Mouse (Mus musculus) cerebellum, adult 2 months (tissue): ENCODE data around the gene Msh5. TPM values are rescaled to one million over a fixed set of nuclear protein-coding genes. Genes with fewer than 3 reads are reported as not detected.
"Not testable (repeated sequence)": the region's sequence is repeated elsewhere in the genome, so short reads cannot be mapped to it uniquely, and the experiment has no call there.

Experiments
- DNase-seq, 2 experiments: peaks; one replicate each; pipeline ENCODE4 v3.0.0; 2021
- H3K27ac ChIP-seq: fragments of 200-500 bp; 2 replicates; pipeline ENCODE4 v1.5.1; 2012; ENCODE audit warnings: low read length, control low read depth, inconsistent platforms; ENCODE audit not compliant: insufficient read depth
- H3K27me3 ChIP-seq: fragments of 200-500 bp; 2 replicates; pipeline ENCODE4 v1.6.1; 2012; ENCODE audit warnings: inconsistent platforms, mild to moderate bottlenecking, low read length, moderate library complexity; ENCODE audit not compliant: control insufficient read depth, insufficient read depth
- H3K4me1 ChIP-seq: fragments of 200-500 bp; 2 replicates; pipeline ENCODE4 v1.6.1; 2011; ENCODE audit warnings: low read length; ENCODE audit not compliant: control insufficient read depth, insufficient read depth
- H3K4me3 ChIP-seq: fragments of 200-500 bp; replicated peaks from 2 replicates; pipeline ENCODE3; 2011; ENCODE audit warnings: mild to moderate bottlenecking, low read depth, low read length, control low read depth; ENCODE audit not compliant: insufficient read depth
- CTCF ChIP-seq: fragments of 200-500 bp; IDR thresholded peaks from 2 replicates; pipeline ENCODE4 v1.5.1; 2011; ENCODE audit warnings: low read depth, mild to moderate bottlenecking, control low read depth, low read length, moderate library complexity, borderline replicate concordance; ENCODE audit not compliant: insufficient read depth
- POLR2A ChIP-seq: fragments of 200-500 bp; IDR thresholded peaks from 2 replicates; pipeline ENCODE4 v1.6.1; 2011; ENCODE audit warnings: low read length, control low read depth, borderline replicate concordance; ENCODE audit not compliant: insufficient read depth
- WGBS: fragments of 180-500 bp; shearing (Covaris S2); methylation state at CpG from one replicate; pipeline ENCODE4 v1.1.7; 2018; 5-methylcytosine and 5-hydroxymethylcytosine counted together
- polyA plus RNA-seq: library from polyadenylated mRNA; depleted of rRNA; stranded (reverse); fragments of >200 nt; gene quantifications from 2 replicates; pipeline ENCODE4 v1.2.3, GENCODE M21; 2012

Gene Msh5
- polyA plus RNA-seq, 1 experiment: 5.5 TPM

- peaks cover 6% of the 10 kb centered on the region for H3K4me1 ChIP-seq
- WGBS: 85% methylated on average over 15 of the region's 15 CpGs
- DNase-seq: no peak
- H3K27ac ChIP-seq: no peak overlapping the region
- H3K4me3 ChIP-seq: no peak overlapping the region
- TF ChIP-seq POLR2A (no peak), CTCF (no peak)
- no peaks in the 10 kb centered on the region for H3K27me3 ChIP-seq
These were observed 47.8 kb downstream of the Msh5 start for GRCm38 (mm10) chr17:34998526-34999430.

- WGBS: 78% methylated on average over 5 of the region's 5 CpGs
- H3K4me3 ChIP-seq: no peak overlapping the region
- DNase-seq: no peak
- TF ChIP-seq POLR2A (no peak), CTCF (no peak)
- no peaks in the 10 kb centered on the region for H3K4me1 ChIP-seq
- H3K27ac ChIP-seq: no peak overlapping the region
- no peaks in the 10 kb centered on the region for H3K27me3 ChIP-seq
These were observed 49.4 kb downstream of the Msh5 start for GRCm38 (mm10) chr17:34997142-34997483.

GRCm38 (mm10) chr17:34996411-34997141 is 50.0 kb downstream of the Msh5 start:
- H3K27me3 ChIP-seq: no peaks in the 10 kb centered on the region

GRCm38 (mm10) chr17:34995927-34996326 is 50.6 kb downstream of the Msh5 start:
- WGBS: 87% methylated on average over 4 of the region's 4 CpGs
- H3K4me3 ChIP-seq, H3K4me1 ChIP-seq, H3K27me3 ChIP-seq, DNase-seq, H3K27ac ChIP-seq: not testable (repeated sequence)

More at GRCm38 (mm10) chr17:34996411-34997141, 50.0 kb downstream of the Msh5 start:
- TF ChIP-seq CTCF (no peak), POLR2A (no peak)
- WGBS: 84% methylated on average over 13 of the region's 14 CpGs
- Histone ChIP-seq H3K4me1 (no peaks in the 10 kb centered on the region), H3K27ac (no peak overlapping the region), H3K4me3 (no peak overlapping the region)
- DNase-seq: no peak

GRCm38 (mm10) chr17:34995192-34995591 is 51.4 kb downstream of the Msh5 start:
- DNase-seq, H3K27me3 ChIP-seq, H3K27ac ChIP-seq, H3K4me1 ChIP-seq, H3K4me3 ChIP-seq: not testable (repeated sequence)
- 80% methylated on average over 4 of the region's 4 CpGs for WGBS

GRCm38 (mm10) chr17:34994751-34995150 is 51.8 kb downstream of the Msh5 start:
- Histone ChIP-seq H3K27ac (no peak overlapping the region), H3K4me1 (no peaks in the 10 kb centered on the region), H3K27me3 (no peaks in the 10 kb centered on the region), H3K4me3 (no peak overlapping the region)
- no peak for DNase-seq
- TF ChIP-seq POLR2A (no peak), CTCF (no peak)

GRCm38 (mm10) chr17:34984218-34984617 is 62.3 kb downstream of the Msh5 start:
- DNase-seq: peak in 1 of 2 experiments; percentile 29
- no peak for TF ChIP-seq CTCF
- no peak for TF ChIP-seq POLR2A
- H3K4me3 ChIP-seq: no peak overlapping the region
- WGBS: 70% methylated on average over 2 of the region's 2 CpGs
- H3K27me3 ChIP-seq: no peaks in the 10 kb centered on the region
- peaks cover 3% of the 10 kb centered on the region; the same call in 1 of the 2 replicates for H3K4me1 ChIP-seq
- H3K27ac ChIP-seq: no peak overlapping the region

GRCm38 (mm10) chr17:34982328-34982727 is 64.2 kb downstream of the Msh5 start:
- H3K4me1 ChIP-seq: peaks cover 3% of the 10 kb centered on the region; the same call in 1 of the 2 replicates
- TF ChIP-seq CTCF (no peak), POLR2A (no peak)
- no peak for DNase-seq
- under 1% methylated on average over 15 of the region's 15 CpGs for WGBS
- 0 out of 2 replicates have a peak overlapping the region, but pooled peaks have one; percentile 89 for H3K27ac ChIP-seq
- peak overlapping the region; percentile 75 for H3K4me3 ChIP-seq
- no peaks in the 10 kb centered on the region for H3K27me3 ChIP-seq
